Mouse (Mus musculus) lung, adult 2 months (tissue): ENCODE data around the gene Epha2. TPM values are rescaled to one million over a fixed set of nuclear protein-coding genes. Genes with fewer than 3 reads are reported as not detected.

Source experiments
- DNase-seq: peaks from one replicate; pipeline ENCODE4 v3.0.0; 2022
- H3K4me1 ChIP-seq: fragments of 200-500 bp; 2 replicates; pipeline ENCODE4 v1.6.1; 2011; ENCODE audit warnings: low read length; ENCODE audit not compliant: control insufficient read depth, insufficient read depth
- H3K4me3 ChIP-seq: fragments of 200-500 bp; replicated peaks from 2 replicates; pipeline ENCODE3; 2011; ENCODE audit warnings: low read depth, mild to moderate bottlenecking, control low read depth, low read length; ENCODE audit errors: extremely low read depth
- CTCF ChIP-seq: fragments of 200-500 bp; IDR thresholded peaks from 2 replicates; pipeline ENCODE4 v1.5.1; 2011; ENCODE audit warnings: mild to moderate bottlenecking, low read length, control low read depth; ENCODE audit not compliant: insufficient read depth
- POLR2A ChIP-seq: fragments of 200-500 bp; IDR thresholded peaks from 2 replicates; pipeline ENCODE4 v1.6.1; 2011; ENCODE audit warnings: low read depth, mild to moderate bottlenecking, control low read depth, low read length, borderline replicate concordance; ENCODE audit errors: extremely low read depth
- WGBS: fragments of 180-500 bp; shearing (Covaris S2); methylation state at CpG from one replicate; pipeline ENCODE4 v1.1.7; 2018; 5-methylcytosine and 5-hydroxymethylcytosine counted together
- polyA plus RNA-seq: library from polyadenylated mRNA; depleted of rRNA; stranded (reverse); fragments of >200 nt; gene quantifications from 2 replicates; pipeline ENCODE4 v1.2.3, GENCODE M21; 2012

Gene Epha2
- polyA plus RNA-seq, 1 experiment = 54.0 TPM

- under 1% methylated on average over 51 of the region's 51 CpGs for whole genome bisulfite sequencing
- peak; percentile 67 for DNase-seq
- Histone ChIP-seq H3K4me3 (peak overlapping the region; percentile 88), H3K4me1 (peaks cover 18% of the 10 kb centered on the region)
- TF ChIP-seq CTCF (no peak), POLR2A (no peak)
Observed at GRCm38 (mm10) chr4:141301591-141302427, 769 bp downstream of the Epha2 start.

- Histone ChIP-seq H3K4me3 (peak overlapping the region; percentile 88), H3K4me1 (peaks cover 18% of the 10 kb centered on the region)
- TF ChIP-seq POLR2A = no peak
- TF ChIP-seq CTCF = no peak
- peak; percentile 46 for DNase-seq
- WGBS = 10% methylated on average over 27 of the region's 27 CpGs
Observed at GRCm38 (mm10) chr4:141302428-141303401, 1.7 kb downstream of the Epha2 start.

GRCm38 (mm10) chr4:141303402-141304222 lies 2.6 kb downstream of the Epha2 start:
- WGBS = 44% methylated on average over 7 of the region's 7 CpGs
- Histone ChIP-seq H3K4me3 (peak overlapping the region; percentile 88), H3K4me1 (peaks cover 18% of the 10 kb centered on the region)
- no peak for DNase-seq
- TF ChIP-seq CTCF (no peak), POLR2A (no peak)

DNA sequence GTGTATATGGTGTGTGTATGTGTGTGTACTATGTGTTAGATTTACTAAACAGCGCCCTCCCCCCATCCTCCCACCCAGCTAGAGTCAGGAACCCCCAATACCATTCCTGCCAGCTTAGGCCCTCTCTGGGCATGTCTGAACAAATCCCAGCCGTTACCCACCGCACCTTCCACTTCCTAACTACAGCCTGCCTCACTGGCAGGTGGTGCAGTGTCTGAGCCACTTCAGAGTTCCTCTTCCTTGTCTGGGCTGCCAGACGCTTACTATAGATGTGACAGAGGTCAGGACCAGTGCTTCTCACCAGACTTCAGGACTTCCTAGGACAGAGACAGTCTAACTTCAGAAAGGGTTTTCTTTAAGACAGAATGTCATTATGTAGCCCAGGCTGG lies 3.2 kb downstream of the Epha2 start:
- no peak for TF ChIP-seq POLR2A
- no peak for TF ChIP-seq CTCF
- no peak for DNase-seq
- 45% methylated on average over 4 of the region's 4 CpGs for WGBS
- Histone ChIP-seq H3K4me1 (peaks cover 18% of the 10 kb centered on the region), H3K4me3 (no peak overlapping the region)

GRCm38 (mm10) chr4:141306057-141306456 lies 5.0 kb downstream of the Epha2 start:
- 56% methylated on average over 8 of the region's 8 CpGs for WGBS
- no peak for DNase-seq
- Histone ChIP-seq H3K4me1 (peaks cover 33% of the 10 kb centered on the region), H3K4me3 (no peak overlapping the region)
- no peak for TF ChIP-seq CTCF

- TF ChIP-seq POLR2A (no peak), CTCF (no peak)
- WGBS = 92% methylated on average over 22 of the region's 22 CpGs
- peaks cover 53% of the 10 kb centered on the region for H3K4me1 ChIP-seq
- H3K4me3 ChIP-seq = no peak overlapping the region
- no peak for DNase-seq
Observed at GRCm38 (mm10) chr4:141308381-141308780, 7.3 kb downstream of the Epha2 start.

DNA sequence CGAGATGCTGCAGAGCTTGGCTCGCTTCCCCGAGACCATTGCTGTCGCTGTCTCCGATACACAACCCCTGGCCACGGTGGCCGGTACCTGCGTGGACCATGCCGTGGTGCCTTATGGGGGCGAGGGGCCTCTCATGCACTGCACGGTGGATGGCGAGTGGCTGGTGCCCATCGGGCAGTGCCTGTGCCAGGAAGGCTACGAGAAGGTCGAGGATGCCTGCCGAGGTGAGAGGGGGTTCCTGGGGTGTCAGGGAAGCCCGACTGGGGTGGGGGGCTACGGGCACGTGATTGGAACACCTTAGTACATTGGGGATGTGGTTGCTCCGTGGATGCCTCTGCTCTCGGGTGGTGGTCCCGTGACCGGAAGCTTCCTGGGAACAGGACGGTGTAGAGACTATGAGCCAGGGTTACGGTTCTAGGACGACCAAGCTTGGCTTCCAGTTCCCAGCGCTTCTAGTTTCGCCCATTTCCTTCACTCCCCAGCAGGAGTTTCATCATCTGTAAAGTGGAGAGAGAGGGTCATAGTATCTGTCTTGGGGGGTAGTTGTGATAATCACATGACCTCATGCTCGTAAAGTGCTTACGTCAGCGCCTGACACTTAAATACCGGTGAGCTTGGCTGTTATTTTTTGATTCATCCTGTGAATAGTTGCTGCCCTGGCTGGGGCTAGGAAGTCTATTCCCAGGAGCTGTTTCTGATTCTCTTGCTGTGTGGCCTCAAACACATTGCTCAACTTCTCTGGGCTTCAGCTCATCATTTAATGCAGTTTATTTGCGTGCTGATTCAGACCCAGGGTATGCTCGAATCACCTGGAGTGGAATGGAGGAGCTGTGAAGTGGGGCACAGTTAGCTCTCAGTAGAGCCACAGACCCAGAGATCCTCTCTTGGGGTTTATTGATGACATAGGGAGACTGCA lies 8.1 kb downstream of the Epha2 start:
- TF ChIP-seq POLR2A = no peak
- TF ChIP-seq CTCF = no peak
- DNase-seq = no peak
- WGBS = 78% methylated on average over 34 of the region's 34 CpGs
- Histone ChIP-seq H3K4me1 (peaks cover 51% of the 10 kb centered on the region), H3K4me3 (no peak overlapping the region)

- no peak for TF ChIP-seq CTCF
- no peak for TF ChIP-seq POLR2A
- WGBS = 43% methylated on average over 10 of the region's 10 CpGs
- Histone ChIP-seq H3K4me3 (no peak overlapping the region), H3K4me1 (peaks cover 53% of the 10 kb centered on the region)
- no peak for DNase-seq
Observed at GRCm38 (mm10) chr4:141309773-141310145, 8.7 kb downstream of the Epha2 start.
